Mouse (Mus musculus) stomach, postnatal 0 days (tissue): ENCODE measurements around the gene Rnf207. TPM values are rescaled to one million over a fixed set of nuclear protein-coding genes. Genes with fewer than 3 reads are reported as not detected.

Experiments
- ATAC-seq: fragments of 200-750 bp; cut with Nextera tagmentation; 2 replicates; pipeline ENCODE4 v1.8.0; 2017; ENCODE audit not compliant: low FRiP score, low TSS enrichment
- DNase-seq: peaks from one replicate; pipeline ENCODE4 v3.0.0-alpha.2; 2016; ENCODE audit warnings: low spot score
- H3K27ac ChIP-seq: fragments of 300-500 bp; sonication (generic); replicated peaks from 2 replicates; pipeline ENCODE4 v1.5.1; 2014; ENCODE audit warnings: mild to moderate bottlenecking, control low read depth
- H3K27me3 ChIP-seq: fragments of 300-500 bp; sonication (generic); 2 replicates; pipeline ENCODE4 v1.6.1; 2014; ENCODE audit warnings: low read length; ENCODE audit not compliant: control insufficient read depth, insufficient read depth
- H3K36me3 ChIP-seq: fragments of 300-500 bp; sonication (generic); 2 replicates; pipeline ENCODE4 v1.6.1; 2014; ENCODE audit warnings: low read length, mixed read lengths; ENCODE audit not compliant: control insufficient read depth, insufficient read depth
- H3K4me1 ChIP-seq: fragments of 300-500 bp; sonication (generic); replicated peaks from 2 replicates; pipeline ENCODE4 v1.6.1; 2014; ENCODE audit warnings: antibody characterized with exemption; ENCODE audit not compliant: control insufficient read depth, insufficient read depth
- H3K4me2 ChIP-seq: fragments of 300-500 bp; sonication (generic); replicated peaks from 2 replicates; pipeline ENCODE4 v1.6.1; 2014; ENCODE audit warnings: low read depth, mild to moderate bottlenecking, control low read depth, moderate library complexity
- H3K4me3 ChIP-seq: fragments of 300-500 bp; sonication (generic); 2 replicates; pipeline ENCODE4 v1.5.1; 2014; ENCODE audit warnings: low read depth, low read length, control low read depth
- H3K9ac ChIP-seq: fragments of 300-500 bp; sonication (generic); 2 replicates; pipeline ENCODE4 v1.6.1; 2014; ENCODE audit warnings: mild to moderate bottlenecking, low read length, control low read depth, mixed read lengths
- H3K9me3 ChIP-seq: fragments of 300-500 bp; sonication (generic); 2 replicates; pipeline ENCODE4 v1.6.1; 2016; ENCODE audit warnings: low read length; ENCODE audit not compliant: control insufficient read depth
- CTCF ChIP-seq: IDR thresholded peaks from 2 replicates; pipeline ENCODE4 v1.5.1; 2016; ENCODE audit warnings: antibody characterized with exemption, low read depth, mild to moderate bottlenecking, moderate library complexity
- EP300 ChIP-seq: optimal IDR thresholded peaks from 2 replicates; pipeline ENCODE3; 2016; ENCODE audit warnings: antibody characterized with exemption
- WGBS: fragments of 180-500 bp; shearing (Covaris S2); extraction: QIAGEN DNeasy Blood & Tissue Kit; methylation state at CpG from one replicate; pipeline ENCODE4 v1.1.7; 2014; 5-methylcytosine and 5-hydroxymethylcytosine counted together
- polyA plus RNA-seq: library from polyadenylated mRNA; unstranded; fragments of >200 nt; fragmentation: Nextera tagmentation; extraction: Ambion mirVana; gene quantifications from 2 replicates; pipeline ENCODE4 v1.2.1, GENCODE M21; 2015

Rnf207 gene
- polyA plus RNA-seq, 1 experiment from 2014 or later: 0.46 TPM

DNA sequence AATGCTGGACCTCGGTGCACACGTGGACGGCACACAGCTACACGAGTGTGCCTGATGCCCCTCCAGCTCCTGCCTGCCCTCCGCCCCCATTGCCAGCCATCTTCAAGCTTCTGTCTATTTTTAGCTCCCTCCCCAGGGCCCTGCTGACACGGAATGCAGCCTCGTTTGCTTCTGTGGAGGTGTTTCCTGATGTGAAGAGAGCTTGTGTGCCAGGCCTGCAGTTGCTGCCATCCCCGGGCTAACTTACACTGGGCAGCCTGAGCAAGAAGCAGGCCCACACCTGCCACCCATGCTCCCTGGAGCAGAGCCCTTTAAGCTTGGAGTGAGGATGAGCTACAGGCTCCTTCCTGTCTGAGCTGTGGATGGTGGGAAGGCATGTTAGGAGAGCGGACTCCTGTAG lies 56.6 kb downstream of the Rnf207 start:
- no peaks in the 10 kb centered on the region; the same call in 1 of the 2 replicates for H3K36me3 ChIP-seq
- no peak for DNase-seq
- H3K27me3 ChIP-seq: no peaks in the 10 kb centered on the region
- H3K27ac ChIP-seq: no peak overlapping the region
- TF ChIP-seq EP300 (no peak), CTCF (no peak)
- H3K4me3 ChIP-seq: no peak overlapping the region
- H3K4me1 ChIP-seq: 0 out of 2 replicates have a peak, but pooled peaks cover 3% of the 10 kb centered on the region
- 70% methylated on average over 9 of the region's 9 CpGs for WGBS
- no peak for ATAC-seq
- H3K9ac ChIP-seq: no peak overlapping the region
- H3K4me2 ChIP-seq: no peak overlapping the region
- no peaks in the 10 kb centered on the region for H3K9me3 ChIP-seq

GRCm38 (mm10) chr4:152260451-152260850 lies 58.3 kb downstream of the Rnf207 start:
- no peaks in the 10 kb centered on the region for H3K9me3 ChIP-seq
- no peak overlapping the region for H3K27ac ChIP-seq
- 73% methylated on average over 8 of the region's 8 CpGs for WGBS
- H3K4me3 ChIP-seq: no peak overlapping the region
- DNase-seq (no peak), ATAC-seq (no peak)
- 0 out of 2 replicates have a peak, but pooled peaks cover 3% of the 10 kb centered on the region for H3K4me1 ChIP-seq
- H3K36me3 ChIP-seq: no peaks in the 10 kb centered on the region; the same call in 1 of the 2 replicates
- H3K9ac ChIP-seq: no peak overlapping the region
- H3K27me3 ChIP-seq: no peaks in the 10 kb centered on the region
- TF ChIP-seq CTCF (no peak), EP300 (no peak)
- H3K4me2 ChIP-seq: no peak overlapping the region

- ATAC-seq (peak; percentile 30; the same call in 1 of the 2 replicates), DNase-seq (no peak)
- no peaks in the 10 kb centered on the region for H3K4me1 ChIP-seq
- H3K9ac ChIP-seq: no peak overlapping the region
- H3K9me3 ChIP-seq: no peaks in the 10 kb centered on the region
- no peaks in the 10 kb centered on the region; the same call in 1 of the 2 replicates for H3K36me3 ChIP-seq
- no peak overlapping the region for H3K27ac ChIP-seq
- no peak overlapping the region for H3K4me2 ChIP-seq
- WGBS: 28% methylated on average over 6 of the region's 6 CpGs
- H3K27me3 ChIP-seq: no peaks in the 10 kb centered on the region
- no peak for TF ChIP-seq CTCF
- TF ChIP-seq EP300: no peak
- H3K4me3 ChIP-seq: no peak overlapping the region
Observed at GRCm38 (mm10) chr4:152257070-152257469, 61.7 kb downstream of the Rnf207 start.

Other genes with a start within 250 kb of the Rnf207 start
- gene Plekhg5, start 246.5 kb downstream of the Rnf207 start, polyA plus RNA-seq: 6.4 and 7.5 TPM in 2 replicates
- gene Tnfrsf25, start 203.1 kb downstream of the Rnf207 start, polyA plus RNA-seq: 0.49 and 0.96 TPM in 2 replicates
- gene Espn, start 166.6 kb downstream of the Rnf207 start, polyA plus RNA-seq: 13.8 and 14.4 TPM in 2 replicates
- gene Hes2, start 160.1 kb downstream of the Rnf207 start, polyA plus RNA-seq: 0.52 and 0.87 TPM in 2 replicates
- 51.7 and 55.0 TPM in 2 replicates for gene Acot7, start 140.9 kb downstream of the Rnf207 start, polyA plus RNA-seq
- 6.9 and 8.4 TPM in 2 replicates for gene Gpr153, start 44.8 kb downstream of the Rnf207 start, polyA plus RNA-seq
- not detected in 2 replicates for gene Hes3, start 27.3 kb downstream of the Rnf207 start, polyA plus RNA-seq
- gene Icmt, start 21.8 kb downstream of the Rnf207 start, polyA plus RNA-seq: 9.6 and 10.2 TPM in 2 replicates
- 351 and 372 TPM in 2 replicates for gene Rpl22, start 6.7 kb upstream of the Rnf207 start, polyA plus RNA-seq
- 1.3 and 1.9 TPM in 2 replicates for gene Chd5, start 19.7 kb upstream of the Rnf207 start, polyA plus RNA-seq
- 0.48 and 0.58 TPM in 2 replicates for gene Nphp4, start 157.7 kb upstream of the Rnf207 start, polyA plus RNA-seq
- 1.2 and 1.3 TPM in 2 replicates for gene Kcnab2, start 158.9 kb upstream of the Rnf207 start, polyA plus RNA-seq